Comparison of ENCODE assay signal across 17 mouse cellular contexts in genomic region chr7:40422125-40422524, GRCm38 (mm10).
DNase-seq lines count a peak whose midpoint lies in the region; ATAC-seq and TF ChIP-seq lines count a peak whose summit lies in the region.
"Had no signal": no experiment of that assay in that cellular context is flagged by ENCODE, and none has a peak within 500 bp of the region (broad histone marks: within the 10 kb centered on the region; RNA-seq: fewer than 3 reads in every experiment).

No protein-coding gene starts in this region.

- H3K27me3 ChIP-seq in hindbrain, embryonic 10.5 days (ENCODE audit: insufficient read depth, poor library complexity, severe bottlenecking), result no peaks in the 10 kb centered on the region
- H3K27me3 ChIP-seq in hindbrain, embryonic 14.5 days (ENCODE audit: control insufficient read depth, insufficient read depth, low read length), result no peaks in the 10 kb centered on the region
- H3K27me3 ChIP-seq in kidney, adult 2 months (replicated peaks; ENCODE audit: control insufficient read depth, insufficient read depth, low read length), result no peaks in the 10 kb centered on the region
- H3K27me3 ChIP-seq: forebrain, embryonic 13.5 days; limb, embryonic 12.5 days; midbrain, embryonic 15.5 days had no signal

- H3K36me3 ChIP-seq in hindbrain, embryonic 10.5 days, result no peaks in the 10 kb centered on the region
- no peaks in the 10 kb centered on the region for H3K36me3 ChIP-seq in hindbrain, embryonic 14.5 days (replicated peaks; ENCODE audit: control insufficient read depth, insufficient read depth)
- H3K36me3 ChIP-seq in kidney, adult 2 months (ENCODE audit: control insufficient read depth, insufficient read depth, low read length), result no peaks in the 10 kb centered on the region
- H3K36me3 ChIP-seq: limb, embryonic 12.5 days; midbrain, embryonic 15.5 days had no signal

- H3K27ac ChIP-seq in hindbrain, embryonic 10.5 days, result no peak overlapping the region
- H3K27ac ChIP-seq in hindbrain, embryonic 14.5 days, result no peak overlapping the region
- H3K27ac ChIP-seq in kidney, adult 2 months (ENCODE audit: insufficient read depth, low read depth, low read length), result no peak overlapping the region
- H3K27ac ChIP-seq: forebrain, embryonic 13.5 days; limb, embryonic 12.5 days; liver, embryonic 14.5 days; midbrain, embryonic 15.5 days had no signal

- no peak for TF ChIP-seq POLR2A in kidney, adult 2 months (IDR thresholded peaks at IDR 0.05; ENCODE audit: low read depth, low read length)

- intact Hi-C loops in gastrocnemius, postnatal 36 days (cut with DNase I), result no loop called here

- H3K9me3 ChIP-seq in hindbrain, embryonic 10.5 days, result no peaks in the 10 kb centered on the region
- H3K9me3 ChIP-seq in hindbrain, embryonic 14.5 days (ENCODE audit: control insufficient read depth, low read length), result no peaks in the 10 kb centered on the region
- H3K9me3 ChIP-seq: forebrain, embryonic 13.5 days; limb, embryonic 12.5 days; midbrain, embryonic 15.5 days had no signal

- peak; percentile 9 for DNase-seq in hindbrain, embryonic 10.5 days (ENCODE audit: low spot score)
- no peak for DNase-seq in hindbrain, embryonic 14.5 days (ENCODE audit: low spot score)
- DNase-seq in right cerebral cortex, adult 18-20 months, result peak; percentile 2
- DNase-seq in right cerebral cortex, postnatal 36 days (ENCODE audit: low spot score in 2 of 2), result no peak
- DNase-seq in cerebellum, postnatal 14 days, result peak; percentile 34 to 42
- no peak for DNase-seq in gastrocnemius, postnatal 36 days
- DNase-seq in heart, adult 11 months, result no peak
- DNase-seq in kidney, adult 2 months, result no peak
- DNase-seq: adrenal gland, postnatal 10 days; embryo, embryonic 11 days; gastrocnemius, postnatal 14 days had no signal

- TF ChIP-seq CTCF in kidney, adult 2 months (conservative IDR thresholded peaks at IDR 0.05; ENCODE audit: insufficient read depth, insufficient read length, low read depth, low read length), result no peak

- no peak overlapping the region for H3K4me2 ChIP-seq in hindbrain, embryonic 14.5 days (replicated peaks)
- H3K4me2 ChIP-seq: forebrain, embryonic 13.5 days; heart, embryonic 11.5 days; limb, embryonic 12.5 days; midbrain, embryonic 15.5 days had no signal

- H3K4me1 ChIP-seq in hindbrain, embryonic 10.5 days (replicated peaks), result no peaks in the 10 kb centered on the region
- H3K4me1 ChIP-seq in hindbrain, embryonic 14.5 days (replicated peaks; ENCODE audit: control insufficient read depth, insufficient read depth, low read length), result no peaks in the 10 kb centered on the region
- H3K4me1 ChIP-seq in kidney, adult 2 months (ENCODE audit: control insufficient read depth, insufficient read depth, low read length), result no peaks in the 10 kb centered on the region
- H3K4me1 ChIP-seq: forebrain, embryonic 13.5 days; limb, embryonic 12.5 days; midbrain, embryonic 15.5 days had no signal

- ATAC-seq in hindbrain, embryonic 14.5 days (ENCODE audit: low FRiP score), result no peak
- ATAC-seq: forebrain, embryonic 13.5 days; inflammation-experienced regulatory T-cells, adult 6 months; midbrain, embryonic 15.5 days had no signal

- no peak overlapping the region for H3K9ac ChIP-seq in hindbrain, embryonic 14.5 days
- H3K9ac ChIP-seq: forebrain, embryonic 13.5 days; limb, embryonic 12.5 days; liver, embryonic 14.5 days; midbrain, embryonic 15.5 days had no signal

- no peak overlapping the region for H3K4me3 ChIP-seq in hindbrain, embryonic 10.5 days
- H3K4me3 ChIP-seq in hindbrain, embryonic 14.5 days (replicated peaks; ENCODE audit: low read length), result no peak overlapping the region
- no peak overlapping the region for H3K4me3 ChIP-seq in kidney, adult 2 months (ENCODE audit: insufficient read depth, low read depth, low read length)
- H3K4me3 ChIP-seq: forebrain, embryonic 13.5 days; limb, embryonic 12.5 days; midbrain, embryonic 15.5 days had no signal

- WGBS in hindbrain, embryonic 10.5 days, result 79% methylated on average over 4 of the region's 4 CpGs
- WGBS in hindbrain, embryonic 14.5 days, result 73% methylated on average over 4 of the region's 4 CpGs
- 66% methylated on average over 4 of the region's 4 CpGs for WGBS in kidney, adult 2 months

Comparison
In these comparisons a context has a peak if more than half of its experiments do, and no peak if none do; other contexts are left out.
1. DNase-seq: peak in hindbrain, embryonic 10.5 days (single experiment), right cerebral cortex, adult 18-20 months (single experiment) and cerebellum, postnatal 14 days (2 of 2); none in hindbrain, embryonic 14.5 days (single experiment), right cerebral cortex, postnatal 36 days (0 of 2), gastrocnemius, postnatal 36 days (0 of 2), heart, adult 11 months (single experiment) and kidney, adult 2 months (single experiment).